Mouse (Mus musculus): ENCODE measurements around the gene Tfrc.
A peak's percentile ranks its signal among the peaks of the same experiment; 100 is the strongest.

The Tfrc gene

GRCm38 (mm10) chr16:32669243-32669642 is 60.5 kb downstream of the Tfrc start:
- DNase-seq (ENCODE audit: low spot score), result no peak

- DNase-seq (ENCODE audit: low spot score), result no peak
Observed at GRCm38 (mm10) chr16:32670354-32671124, 61.8 kb downstream of the Tfrc start.

- no peak for DNase-seq (ENCODE audit: low spot score)
Observed at GRCm38 (mm10) chr16:32671206-32671887, 62.6 kb downstream of the Tfrc start.

- no peak for DNase-seq (ENCODE audit: low spot score)
Observed at GRCm38 (mm10) chr16:32672250-32672649, 63.5 kb downstream of the Tfrc start.

- no peak for DNase-seq (ENCODE audit: low spot score)
Observed at GRCm38 (mm10) chr16:32672861-32673560, 64.3 kb downstream of the Tfrc start.

DNA sequence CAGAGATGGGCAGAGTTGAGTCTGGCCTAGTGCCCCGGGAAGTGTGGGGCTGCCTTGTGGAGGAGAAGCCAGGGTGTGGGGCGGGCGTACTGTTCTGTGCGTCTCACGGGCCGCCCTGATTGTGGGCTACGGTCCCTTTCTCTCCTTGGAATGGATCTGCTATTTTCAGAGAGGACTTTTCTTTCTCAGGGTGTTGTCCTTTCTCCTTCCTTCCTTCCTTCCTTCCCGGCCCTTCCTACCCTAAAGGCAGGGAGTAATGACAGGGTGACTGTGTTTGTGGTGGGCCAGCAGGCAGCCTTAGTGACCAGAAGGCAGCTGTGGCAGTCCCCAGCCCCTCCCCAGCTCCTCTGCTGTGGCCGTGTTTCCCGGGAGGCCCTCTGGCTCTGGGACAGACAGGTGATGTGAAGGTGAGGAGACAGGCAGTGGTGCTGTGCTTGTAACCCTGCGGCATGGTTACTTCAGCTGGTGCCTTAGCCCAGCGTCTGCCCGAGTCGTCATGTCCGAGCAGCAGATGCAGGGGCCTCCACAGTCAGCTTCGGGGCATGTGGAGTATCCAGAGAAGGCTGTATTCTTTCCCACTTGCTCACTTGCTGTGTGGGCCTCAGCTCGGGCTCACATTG is 65.5 kb downstream of the Tfrc start:
- no peak for DNase-seq (ENCODE audit: low spot score)

- no peak for DNase-seq (ENCODE audit: low spot score)
Observed at GRCm38 (mm10) chr16:32677040-32677700, 68.5 kb downstream of the Tfrc start.

DNA sequence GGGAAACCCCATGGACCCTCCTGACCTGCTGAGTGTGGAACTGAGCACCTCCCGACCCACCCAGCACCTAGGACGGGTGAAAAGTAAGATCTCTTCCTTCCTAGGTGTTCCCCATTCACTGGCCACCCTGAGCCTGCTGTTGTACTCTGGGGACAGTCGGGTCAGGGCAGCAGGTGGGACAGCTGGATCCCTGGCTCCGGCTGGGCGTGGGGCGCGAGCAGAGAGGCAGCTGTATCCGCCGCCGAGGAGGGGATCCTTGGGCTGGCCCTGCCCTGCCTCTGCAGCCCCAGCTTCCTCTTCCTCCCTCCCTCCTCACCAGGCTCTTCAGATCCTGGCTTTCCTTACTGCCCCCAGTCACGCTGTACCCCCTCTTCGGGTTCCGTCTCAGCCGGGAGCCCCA is 69.2 kb downstream of the Tfrc start:
- no peak for DNase-seq (ENCODE audit: low spot score)

DNA sequence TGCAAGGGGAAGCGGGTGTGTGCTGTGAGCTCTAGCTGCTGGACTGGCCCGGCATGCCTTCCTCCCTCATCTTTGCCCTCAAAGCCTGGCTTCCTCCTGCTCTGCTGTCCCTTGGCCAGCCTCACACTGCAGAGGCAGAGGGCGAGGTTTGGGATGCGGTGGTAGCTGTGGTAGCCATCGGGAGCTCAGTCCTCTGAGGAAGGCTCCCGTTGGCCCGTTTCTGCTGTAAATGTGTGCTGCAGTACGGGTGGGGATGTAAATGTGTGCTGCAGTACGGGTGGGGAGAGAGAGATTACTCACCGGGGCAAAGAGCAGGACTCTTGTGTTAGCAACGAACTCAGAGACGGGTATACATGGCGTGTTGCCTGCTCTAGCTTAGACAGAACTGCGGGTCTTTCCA is 70.1 kb downstream of the Tfrc start:
- DNase-seq (ENCODE audit: low spot score), result no peak

DNA sequence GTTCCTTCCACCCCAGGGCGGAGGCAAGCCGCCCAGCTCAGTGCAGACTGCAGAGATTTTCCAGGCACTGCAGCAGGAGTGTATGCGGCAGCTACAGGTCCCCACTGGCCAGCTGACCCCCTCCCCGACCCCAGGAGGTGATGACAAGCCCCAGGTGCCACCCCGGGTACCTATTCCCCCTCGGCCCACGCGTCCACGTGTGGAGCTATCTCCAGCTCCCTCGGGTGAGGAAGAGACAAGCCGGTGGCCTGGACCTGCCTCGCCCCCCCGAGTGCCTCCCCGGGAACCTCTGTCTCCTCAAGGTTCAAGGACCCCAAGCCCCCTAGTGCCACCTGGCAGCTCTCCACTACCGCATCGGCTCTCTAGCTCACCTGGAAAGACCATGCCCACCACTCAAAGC is 71.3 kb downstream of the Tfrc start:
- DNase-seq (ENCODE audit: low spot score), result no peak

DNA sequence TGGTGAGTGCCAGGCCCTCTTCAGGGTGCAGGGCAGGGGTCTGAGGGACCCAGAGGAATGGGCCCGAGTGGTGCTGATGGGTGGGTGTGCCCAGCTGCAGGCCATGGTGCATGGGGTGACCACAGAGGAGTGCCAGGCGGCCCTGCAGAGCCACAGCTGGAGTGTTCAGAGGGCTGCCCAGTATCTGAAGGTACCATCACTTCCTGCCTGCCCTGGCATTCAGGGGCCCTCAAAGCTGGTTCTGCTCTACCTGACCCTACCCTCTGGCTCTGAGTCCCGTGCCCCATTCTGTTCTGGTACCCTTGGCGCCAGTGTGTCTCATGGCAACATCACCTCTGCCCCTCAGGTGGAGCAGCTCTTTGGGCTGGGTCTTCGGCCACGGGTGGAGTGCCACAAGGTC is 72.1 kb downstream of the Tfrc start:
- DNase-seq (ENCODE audit: low spot score), result no peak

GRCm38 (mm10) chr16:32682194-32682593 is 73.5 kb downstream of the Tfrc start:
- DNase-seq (ENCODE audit: low spot score), result peak; percentile 63

Data from ovary, postnatal 14 days (tissue).